Mouse (Mus musculus): ENCODE data around the gene Eno2. TPM values are rescaled to one million over a fixed set of nuclear protein-coding genes. Genes with fewer than 3 reads are reported as not detected.
A peak's percentile ranks its signal among the peaks of the same experiment; 100 is the strongest.
"Not testable (repeated sequence)": the region's sequence is repeated elsewhere in the genome, so short reads cannot be mapped to it uniquely, and the experiment has no call there.

The Eno2 gene
- polyA plus RNA-seq (2012; rRNA removed), result 822 and 850 TPM in 2 replicates

GRCm38 (mm10) chr6:124769101-124769765 lies at the start of gene Eno2:
Gene Eno2, minus strand, starts transcription at chr6:124769673.
- peak in 1 of 2 experiments; percentile 81 for DNase-seq (ENCODE audit: extremely low spot score in 1 of 2, low spot score in 1 of 2)

GRCm38 (mm10) chr6:124817971-124818370 lies 48.5 kb upstream of the Eno2 start:
- no peak for DNase-seq (ENCODE audit: extremely low spot score in 1 of 2, low spot score in 1 of 2)

GRCm38 (mm10) chr6:124817563-124817962 lies 48.1 kb upstream of the Eno2 start:
- no peak for DNase-seq (ENCODE audit: extremely low spot score in 1 of 2, low spot score in 1 of 2)

GRCm38 (mm10) chr6:124817125-124817524 lies 47.7 kb upstream of the Eno2 start:
- DNase-seq (ENCODE audit: extremely low spot score in 1 of 2, low spot score in 1 of 2), result no peak

GRCm38 (mm10) chr6:124816611-124817010 lies 47.1 kb upstream of the Eno2 start:
- DNase-seq (ENCODE audit: extremely low spot score in 1 of 2, low spot score in 1 of 2), result no peak

GRCm38 (mm10) chr6:124814858-124815774 lies 45.6 kb upstream of the Eno2 start:
- no peak for DNase-seq (ENCODE audit: extremely low spot score in 1 of 2, low spot score in 1 of 2)

GRCm38 (mm10) chr6:124814448-124814847 lies 45.0 kb upstream of the Eno2 start:
- DNase-seq (ENCODE audit: extremely low spot score in 1 of 2, low spot score in 1 of 2), result no peak

GRCm38 (mm10) chr6:124813933-124814332 lies 44.5 kb upstream of the Eno2 start, which contains the start of gene Tpi1:
Gene Tpi1, minus strand, starts transcription at chr6:124814296.
- peak; percentile 83 to 93 for DNase-seq (ENCODE audit: extremely low spot score in 1 of 2, low spot score in 1 of 2)

- peak in 1 of 2 experiments; percentile 80 for DNase-seq (ENCODE audit: extremely low spot score in 1 of 2, low spot score in 1 of 2)
These were observed 44.0 kb upstream of the Eno2 start for GRCm38 (mm10) chr6:124813496-124813895.

- DNase-seq (ENCODE audit: extremely low spot score in 1 of 2, low spot score in 1 of 2), result no peak
These were observed 43.4 kb upstream of the Eno2 start for GRCm38 (mm10) chr6:124812848-124813247.

- no peak for DNase-seq (ENCODE audit: extremely low spot score in 1 of 2, low spot score in 1 of 2)
These were observed 42.5 kb upstream of the Eno2 start for GRCm38 (mm10) chr6:124811701-124812560.

GRCm38 (mm10) chr6:124811403-124811665 lies 41.9 kb upstream of the Eno2 start:
- DNase-seq (ENCODE audit: extremely low spot score in 1 of 2, low spot score in 1 of 2), result no peak

GRCm38 (mm10) chr6:124810566-124811402 lies 41.3 kb upstream of the Eno2 start:
- not testable (repeated sequence) for DNase-seq (ENCODE audit: extremely low spot score in 1 of 2, low spot score in 1 of 2)

- DNase-seq (ENCODE audit: extremely low spot score in 1 of 2, low spot score in 1 of 2), result no peak
These were observed 40.5 kb upstream of the Eno2 start for GRCm38 (mm10) chr6:124809775-124810538.

- peak in 1 of 2 experiments; percentile 69 for DNase-seq (ENCODE audit: extremely low spot score in 1 of 2, low spot score in 1 of 2)
These were observed 39.7 kb upstream of the Eno2 start for GRCm38 (mm10) chr6:124809052-124809774.

- DNase-seq (ENCODE audit: extremely low spot score in 1 of 2, low spot score in 1 of 2), result no peak
These were observed 39.0 kb upstream of the Eno2 start, which contains the start of gene Spsb2 for GRCm38 (mm10) chr6:124808358-124809012. Gene Spsb2, plus strand, starts transcription at chr6:124808661.

GRCm38 (mm10) chr6:124807986-124808357 lies 38.5 kb upstream of the Eno2 start:
- DNase-seq (ENCODE audit: extremely low spot score in 1 of 2, low spot score in 1 of 2), result no peak

GRCm38 (mm10) chr6:124807366-124807765 lies 37.9 kb upstream of the Eno2 start:
- DNase-seq (ENCODE audit: extremely low spot score in 1 of 2, low spot score in 1 of 2), result peak in 1 of 2 experiments; percentile 74
